Mouse (Mus musculus) kidney, adult 18-20 months (tissue): Measurements from ENCODE around the gene Max.
A peak's percentile ranks its signal among the peaks of the same experiment; 100 is the strongest.

Experiments
- DNase-seq: peaks from one replicate; pipeline ENCODE4 v3.0.0; 2021

Max gene

GRCm38 (mm10) chr12:76954698-76955423 lies 7.1 kb downstream of the Max start:
- DNase-seq: peak; percentile 78

DNA sequence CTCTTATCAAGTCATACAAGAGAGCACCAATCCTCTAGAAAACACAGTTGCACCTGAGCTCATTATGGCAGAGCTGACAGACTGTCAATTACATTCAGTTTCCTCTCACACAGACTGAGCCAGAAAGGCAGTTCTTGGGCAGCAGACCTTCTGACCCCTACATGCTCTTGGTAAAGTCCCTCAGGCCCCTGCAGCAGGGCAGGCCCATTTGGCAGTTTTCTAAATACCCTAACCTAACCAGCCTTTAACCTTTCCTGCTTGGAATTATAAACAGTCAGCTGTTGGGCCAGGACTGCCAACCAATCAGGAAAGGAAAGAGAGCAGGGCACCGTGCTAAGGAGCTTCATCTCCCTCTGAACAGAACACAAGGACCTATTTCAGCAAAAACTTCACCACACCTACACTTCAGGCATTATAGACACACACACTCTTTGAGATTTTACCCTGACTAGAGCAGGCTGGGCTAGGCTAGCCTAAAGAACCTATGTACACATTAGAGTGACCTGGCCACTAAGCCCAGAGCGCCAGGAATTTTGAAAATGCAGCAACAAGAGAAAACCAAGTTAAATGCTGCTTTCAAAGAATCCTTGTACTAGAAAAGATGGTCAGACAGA lies 8.1 kb downstream of the Max start:
- peak; percentile 46 for DNase-seq

DNA sequence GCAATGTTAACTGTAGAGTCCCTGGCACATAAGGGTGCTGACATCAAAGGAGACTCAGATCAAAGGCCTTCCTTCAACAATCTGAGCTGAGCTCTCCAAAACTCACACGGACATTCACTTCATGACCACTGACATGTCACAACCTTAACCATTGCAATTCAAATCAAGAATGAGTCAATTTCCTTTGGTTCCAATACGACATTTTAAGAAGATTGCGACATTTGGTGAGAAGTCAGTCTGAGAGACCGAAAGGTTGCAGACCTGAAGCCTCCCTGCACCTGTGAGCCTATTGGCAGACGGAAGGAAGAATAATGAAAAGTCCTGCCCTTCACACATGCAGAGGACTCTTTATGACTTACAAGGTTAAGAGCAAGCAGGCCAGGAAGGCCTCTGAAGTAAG lies 11.7 kb downstream of the Max start:
- no peak for DNase-seq

DNA sequence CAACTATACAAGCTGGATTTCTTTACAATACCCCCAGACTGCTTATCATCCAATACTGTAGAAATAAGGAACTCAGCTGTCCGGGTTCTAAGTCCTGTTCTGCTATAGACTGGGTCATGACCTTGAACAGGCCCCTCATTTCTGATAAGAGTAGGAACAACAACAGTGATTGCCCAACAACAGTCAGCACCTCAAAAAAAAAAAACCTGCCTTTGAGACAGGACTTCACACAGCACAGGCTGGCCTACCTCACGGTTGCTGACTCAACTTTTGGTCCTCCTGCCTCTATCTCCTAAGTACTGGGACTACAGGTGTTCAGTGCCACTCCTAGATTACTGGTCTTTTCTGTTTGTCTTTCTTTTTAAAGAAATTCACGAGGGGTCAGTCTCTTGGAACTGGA lies 13.2 kb downstream of the Max start:
- no peak for DNase-seq

- no peak for DNase-seq
Observed at GRCm38 (mm10) chr12:76948185-76948584, 13.8 kb downstream of the Max start.

DNA sequence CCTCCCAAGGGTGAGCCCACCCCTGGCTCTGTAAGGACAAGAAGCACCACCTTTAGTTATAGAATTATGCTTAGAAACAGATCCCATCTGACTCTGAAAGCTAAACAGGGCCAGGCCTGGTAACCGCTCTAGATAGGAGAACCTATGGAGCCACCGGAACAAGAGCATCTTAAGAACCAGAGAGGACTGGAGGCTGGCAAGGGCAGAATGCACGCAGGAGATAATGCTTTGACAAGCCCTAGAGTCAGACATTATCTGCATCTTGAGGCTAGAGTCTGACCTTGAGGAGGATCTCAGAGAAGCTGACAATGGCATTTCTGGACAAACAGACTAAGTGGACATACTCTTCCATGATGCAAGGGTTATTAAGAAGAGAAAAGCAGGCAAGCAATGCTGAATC lies 14.5 kb downstream of the Max start:
- no peak for DNase-seq

- DNase-seq: peak; percentile 23
Observed at GRCm38 (mm10) chr12:76943466-76943865, 18.5 kb downstream of the Max start.

DNA sequence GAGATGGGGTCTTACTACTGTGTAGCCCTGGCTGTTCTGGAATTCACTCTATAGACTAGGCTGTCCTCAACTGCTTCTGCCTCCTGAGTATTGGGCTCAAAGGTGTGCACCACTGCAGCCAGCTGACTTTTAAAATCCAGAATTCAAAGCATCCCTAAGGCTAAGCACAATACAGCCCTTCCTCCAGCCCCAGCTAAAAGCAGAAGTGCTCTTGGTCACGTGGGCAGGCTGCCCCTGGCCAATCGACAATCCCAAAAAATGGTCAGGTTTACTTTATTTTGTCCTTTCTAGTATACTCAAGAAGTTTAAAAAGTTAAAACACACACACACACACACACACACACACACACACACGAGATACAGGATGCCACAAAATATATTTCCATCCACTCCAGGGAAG lies 19.0 kb downstream of the Max start:
- DNase-seq: no peak

DNA sequence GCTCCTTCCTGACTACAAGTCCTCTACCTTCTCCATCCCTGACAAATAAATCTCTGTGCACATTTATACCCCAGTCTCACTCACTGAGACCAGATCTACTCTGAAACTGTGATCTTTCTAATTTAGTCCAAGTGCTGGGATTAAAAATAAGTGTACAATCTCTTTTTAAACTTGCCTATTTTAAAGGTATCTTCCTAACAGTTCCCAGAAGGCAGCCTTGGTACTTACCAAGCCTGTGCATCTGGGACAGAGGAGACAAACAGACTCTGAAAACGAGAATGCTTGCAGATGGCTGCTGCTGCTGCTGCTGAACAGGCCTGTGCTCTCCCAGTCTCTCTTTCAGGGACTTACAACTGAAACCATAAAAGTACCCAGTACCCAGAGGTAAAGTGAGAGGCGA lies 19.5 kb downstream of the Max start:
- DNase-seq: no peak

DNA sequence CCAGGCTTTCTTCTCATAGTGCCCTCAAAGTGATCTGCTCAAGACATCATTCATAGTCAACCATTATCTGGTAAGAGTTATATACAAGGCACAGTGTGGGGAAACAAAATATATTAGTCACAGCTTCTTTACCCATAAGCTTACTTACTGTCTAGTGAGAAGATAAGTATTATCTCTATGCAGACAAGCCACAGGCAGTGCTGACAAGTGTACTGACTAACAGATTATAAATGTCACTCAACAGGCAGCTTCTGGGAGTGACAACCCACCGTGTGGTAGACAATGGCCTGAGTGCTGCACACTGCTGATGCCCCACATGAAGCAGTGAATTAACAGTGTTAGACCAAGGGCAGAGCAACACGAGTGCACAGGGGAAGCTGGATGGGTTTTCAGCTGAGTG lies 20.5 kb downstream of the Max start:
- DNase-seq: no peak

DNA sequence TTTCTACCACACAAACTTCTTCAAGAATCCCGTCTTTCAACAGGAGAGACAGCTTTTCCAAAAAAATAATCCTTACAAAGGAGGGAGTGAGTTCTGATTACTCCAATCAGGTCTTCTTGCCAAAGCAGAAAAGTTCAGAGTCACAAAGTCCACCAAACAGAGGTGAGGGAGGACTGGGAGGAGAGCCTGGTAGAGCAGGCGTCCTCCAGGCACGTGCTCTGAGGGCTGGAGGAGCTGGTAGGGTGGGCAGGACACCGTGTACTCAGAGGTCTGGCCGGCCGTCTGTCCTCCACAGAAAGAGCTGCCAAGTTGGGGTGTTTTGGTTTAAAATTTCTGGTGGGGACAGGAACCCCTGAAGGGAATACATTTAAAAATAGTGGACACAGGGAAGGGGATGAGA lies 24.0 kb downstream of the Max start:
- DNase-seq: peak; percentile 41

DNA sequence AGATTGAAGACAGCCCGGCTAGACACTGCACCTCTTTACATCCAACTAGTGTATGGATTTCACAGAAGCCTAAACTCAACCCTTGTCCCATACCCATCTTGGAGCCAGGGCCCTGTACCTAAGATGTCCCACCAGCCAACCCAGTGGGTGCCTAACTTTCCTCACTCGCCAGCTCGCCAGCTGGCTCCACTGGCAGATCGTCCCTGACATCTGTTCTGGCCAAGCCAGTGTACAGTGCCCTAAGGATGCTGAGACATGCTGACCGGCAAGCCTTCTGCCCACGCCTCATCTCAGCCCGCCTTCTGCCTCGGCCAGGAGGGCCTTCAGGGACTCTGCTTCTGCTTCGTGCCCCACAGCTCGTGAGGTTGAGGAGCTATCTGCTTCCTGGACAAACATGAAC lies 25.8 kb downstream of the Max start:
- DNase-seq: no peak

- no peak for DNase-seq
Observed at GRCm38 (mm10) chr12:76934438-76934837, 27.6 kb downstream of the Max start.

DNA sequence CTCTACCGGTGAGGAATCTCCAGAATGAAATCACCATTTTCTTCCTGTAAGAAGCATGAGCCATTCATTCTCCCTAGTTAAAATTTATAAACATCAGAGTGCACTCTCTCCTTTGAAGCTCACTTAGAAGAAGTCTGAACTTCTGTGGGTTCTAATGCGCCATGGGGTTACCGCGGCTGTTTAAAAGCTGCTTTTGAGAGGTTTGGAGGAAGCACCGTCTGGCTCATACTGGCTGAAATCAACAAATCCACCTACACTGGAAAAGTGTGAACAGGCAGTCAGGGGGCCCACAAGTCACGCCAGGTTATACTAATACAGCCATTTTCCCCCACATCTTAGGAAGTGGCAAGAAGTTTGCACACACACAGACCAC lies 29.3 kb downstream of the Max start:
- DNase-seq: no peak

GRCm38 (mm10) chr12:76931739-76932687 lies 30.0 kb downstream of the Max start:
- no peak for DNase-seq

- DNase-seq: no peak
Observed at GRCm38 (mm10) chr12:76930177-76930576, 31.8 kb downstream of the Max start.

GRCm38 (mm10) chr12:76927539-76927938 lies 34.5 kb downstream of the Max start:
- no peak for DNase-seq

DNA sequence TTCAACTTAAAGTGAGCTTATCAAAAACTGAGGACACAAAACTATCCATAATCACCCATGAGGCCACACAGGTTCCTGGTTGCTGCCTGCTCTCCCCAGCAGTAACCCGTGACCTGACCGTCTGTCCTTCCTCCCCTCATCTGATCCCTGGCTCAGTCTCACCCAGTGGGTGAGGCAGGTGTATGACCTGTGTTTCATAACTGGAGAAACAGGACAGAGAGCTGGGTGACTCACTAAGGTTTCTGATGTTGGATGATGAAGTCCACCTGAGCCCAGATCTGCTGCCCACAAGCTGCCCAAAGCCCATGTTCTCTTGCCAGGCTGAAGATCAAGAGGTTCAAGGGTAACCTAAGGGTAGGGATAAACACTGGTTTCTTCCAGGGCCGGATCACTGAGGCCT lies 35.0 kb downstream of the Max start:
- DNase-seq: no peak

GRCm38 (mm10) chr12:76926338-76926945 lies 35.6 kb downstream of the Max start:
- no peak for DNase-seq

DNA sequence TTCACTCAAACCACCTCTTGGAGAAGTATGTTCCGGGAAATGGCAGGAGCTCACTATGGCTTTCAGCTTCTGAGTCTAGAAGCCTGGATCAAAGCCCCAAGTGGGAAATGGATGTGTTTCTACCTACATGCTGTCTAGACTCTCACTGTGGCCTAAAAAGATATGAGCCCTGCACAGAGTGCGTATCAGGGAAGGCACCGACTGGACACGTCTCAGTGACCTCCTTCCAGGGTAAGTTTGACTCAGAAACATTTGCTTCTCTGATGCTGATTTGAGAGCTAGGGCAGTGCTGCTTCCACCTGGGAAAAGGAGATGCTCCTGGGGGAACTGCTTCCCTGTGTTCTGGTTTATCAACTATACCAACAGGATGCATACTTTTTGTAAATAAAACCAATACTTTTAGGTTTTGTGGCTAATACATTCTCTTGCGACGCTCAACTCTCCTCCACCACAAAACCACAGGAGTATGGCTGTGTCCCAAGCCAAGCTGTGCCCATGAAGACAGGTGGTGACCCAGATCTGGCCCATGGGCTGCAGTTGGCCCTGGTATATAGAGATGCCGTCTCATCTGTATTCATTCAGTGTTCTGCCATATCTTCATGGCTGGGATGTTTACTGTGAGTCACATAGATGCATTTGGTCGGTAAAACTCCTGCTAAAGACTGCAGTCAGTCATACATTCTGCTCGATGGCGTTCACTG lies 36.9 kb downstream of the Max start:
- no peak for DNase-seq

GRCm38 (mm10) chr12:76923118-76923517 lies 38.9 kb downstream of the Max start:
- DNase-seq: no peak

DNA sequence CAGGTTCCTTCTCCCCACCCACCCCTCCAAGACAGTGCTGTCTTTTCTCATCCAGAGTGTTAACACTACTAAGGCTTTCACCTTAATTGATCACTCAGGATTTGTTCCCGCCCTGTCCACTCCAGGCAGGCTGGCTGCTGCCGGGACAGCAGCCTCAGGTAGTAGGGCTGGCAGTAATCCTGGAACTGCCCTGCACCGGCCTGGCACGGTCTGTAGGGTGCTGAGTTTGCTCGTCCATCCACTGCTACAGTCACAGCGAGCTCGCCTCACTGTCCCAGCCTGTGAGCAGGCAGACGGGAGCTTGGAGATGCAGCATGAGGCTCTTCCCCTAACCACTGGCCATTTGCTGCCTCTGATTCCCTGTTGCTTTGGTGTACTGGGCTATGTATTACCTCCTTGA lies 41.0 kb downstream of the Max start:
- DNase-seq: peak; percentile 23

DNA sequence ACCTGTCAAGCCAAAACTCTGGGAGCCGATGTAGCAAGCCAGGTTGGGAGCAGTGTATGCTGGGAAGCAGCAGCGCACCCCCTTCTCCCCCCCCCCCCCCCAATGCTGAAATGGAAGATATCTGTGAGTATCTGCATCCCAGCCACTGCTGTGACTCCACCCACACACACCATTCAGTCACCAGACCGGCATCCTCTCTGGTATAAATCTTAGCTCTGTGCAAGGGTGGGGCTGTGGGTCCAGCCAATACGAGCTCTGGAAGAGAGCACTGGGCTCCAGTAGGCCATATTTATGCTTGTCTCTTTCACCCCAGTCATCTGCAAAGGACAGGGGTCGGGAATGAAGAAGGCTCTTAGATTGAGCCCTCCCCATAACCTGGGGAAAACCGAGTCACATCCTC lies 41.6 kb downstream of the Max start:
- no peak for DNase-seq
